Mouse (Mus musculus): ENCODE measurements at regions not wholly inside any gene's neighbourhood (a gene's known extent, or its start where the extent isn't known, plus 50 kb on each side); places are given as distances from the start of the nearest gene placed in this dataset.
"Not testable (repeated sequence)": the region's sequence is repeated elsewhere in the genome, so short reads cannot be mapped to it uniquely, and the experiment has no call there.

DNA sequence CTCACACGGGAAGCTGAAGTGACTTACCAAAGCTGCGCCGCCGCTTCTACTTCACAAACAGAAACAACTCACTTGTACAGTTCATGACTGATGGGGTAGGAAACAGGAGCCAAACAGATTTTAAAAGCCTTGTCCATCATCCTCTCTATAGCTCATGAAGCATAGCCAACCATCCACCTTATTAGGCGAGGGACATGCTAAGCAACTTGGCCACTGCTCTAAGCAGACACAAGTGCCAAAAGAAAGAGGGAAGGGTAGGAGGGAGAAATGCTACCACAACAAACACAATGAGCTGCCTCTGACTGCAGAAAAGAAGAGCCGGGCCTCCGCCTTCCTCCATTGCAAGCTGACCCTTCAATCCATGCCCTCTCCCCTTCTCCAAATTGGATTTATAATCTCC is 179.9 kb downstream of the Dhx15 start:
- no peak for DNase-seq

DNA sequence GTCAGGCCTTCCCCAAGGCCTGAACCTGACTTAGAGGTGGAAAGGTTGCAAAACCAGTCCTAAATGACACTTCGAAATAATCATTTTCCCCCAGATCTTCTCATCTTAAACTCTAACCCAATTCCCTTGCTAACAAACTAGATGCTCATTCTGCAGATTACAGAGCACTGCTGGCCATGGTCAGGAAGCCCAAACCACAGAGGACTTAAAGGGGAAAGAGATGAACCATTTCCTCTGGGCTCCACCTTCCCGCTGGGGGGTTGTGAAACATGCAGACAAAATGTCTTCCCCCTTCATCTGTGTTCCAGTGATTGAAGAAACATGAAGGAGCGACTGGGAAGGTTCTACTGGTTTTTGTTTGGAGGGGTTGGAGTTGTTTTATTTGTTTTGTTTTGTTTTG is 181.4 kb downstream of the Dhx15 start:
- DNase-seq = no peak

DNA sequence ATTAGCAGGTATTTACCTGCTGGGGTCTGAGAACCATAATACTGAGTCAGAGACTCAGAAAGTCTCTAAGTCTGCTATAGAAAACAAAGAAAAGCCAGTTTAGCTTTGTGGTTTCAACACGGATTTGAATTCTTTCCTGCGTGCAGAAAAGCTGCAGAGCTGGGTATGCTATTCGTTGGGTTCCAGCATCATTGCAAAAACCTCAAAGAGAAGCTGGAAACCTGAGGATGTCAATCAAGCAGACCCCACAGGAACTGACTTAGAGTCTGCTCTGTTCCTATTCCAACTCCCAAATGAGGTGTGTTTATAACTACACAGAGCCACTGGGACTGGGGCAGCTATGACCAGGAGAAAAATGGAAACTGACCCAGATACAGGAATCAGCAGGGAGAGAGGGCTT is 183.5 kb downstream of the Dhx15 start:
- no peak for DNase-seq

DNA sequence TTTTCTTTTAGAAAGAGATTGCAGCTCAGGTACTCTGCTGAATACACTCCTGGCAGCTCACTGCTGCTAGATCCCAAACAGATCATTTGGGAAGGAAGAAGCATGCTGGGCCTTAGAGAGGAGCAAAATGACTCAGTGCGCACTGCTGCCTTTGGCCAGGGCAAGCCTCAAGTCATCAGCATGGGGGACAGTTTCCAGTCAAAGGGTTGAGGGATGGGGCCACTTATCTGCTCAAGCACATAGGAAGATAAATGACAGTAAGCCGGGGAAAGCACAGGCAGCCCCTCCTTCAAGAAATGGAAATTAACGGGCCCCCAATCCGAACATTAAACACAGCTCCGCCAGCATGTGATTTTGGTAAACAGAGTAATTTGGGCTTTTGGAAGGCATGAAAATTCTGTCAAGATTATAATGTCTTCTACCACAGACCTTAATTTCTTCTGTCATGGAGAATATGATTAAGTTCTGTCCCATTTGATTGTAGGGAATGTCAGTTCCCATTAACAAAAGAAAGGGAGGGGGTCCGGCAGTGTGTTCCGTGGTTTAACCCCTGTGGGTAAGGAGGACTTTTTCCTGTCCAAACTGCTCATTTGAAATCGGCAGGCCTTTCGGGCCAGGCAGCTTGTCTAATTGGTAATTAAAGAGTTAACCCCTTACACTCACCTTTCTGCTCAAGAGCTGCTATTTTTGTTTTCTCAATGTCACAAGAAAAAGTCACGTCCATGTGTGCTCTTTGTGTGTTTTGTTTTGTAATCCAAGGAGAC is 199.3 kb downstream of the Dhx15 start:
- no peak for DNase-seq

DNA sequence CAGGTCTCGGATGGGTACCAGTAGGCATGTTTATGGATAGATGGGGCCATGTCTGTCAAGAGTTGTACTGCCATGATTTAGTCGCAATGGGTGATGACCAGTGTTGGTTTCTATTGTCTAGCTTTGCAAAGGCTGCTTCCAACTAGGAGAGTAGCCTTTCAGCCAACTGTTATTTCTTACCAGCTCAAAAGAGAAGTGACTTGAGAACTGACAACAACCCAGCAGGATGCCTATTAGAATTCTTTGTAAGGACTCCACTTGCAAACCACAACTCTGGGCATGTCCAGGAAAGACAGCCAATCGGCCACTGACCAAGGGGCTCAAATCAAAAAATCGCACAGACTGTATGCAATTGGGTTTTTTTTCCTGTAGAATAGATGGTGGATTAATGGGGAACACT is 200.9 kb downstream of the Dhx15 start:
- DNase-seq = no peak

DNA sequence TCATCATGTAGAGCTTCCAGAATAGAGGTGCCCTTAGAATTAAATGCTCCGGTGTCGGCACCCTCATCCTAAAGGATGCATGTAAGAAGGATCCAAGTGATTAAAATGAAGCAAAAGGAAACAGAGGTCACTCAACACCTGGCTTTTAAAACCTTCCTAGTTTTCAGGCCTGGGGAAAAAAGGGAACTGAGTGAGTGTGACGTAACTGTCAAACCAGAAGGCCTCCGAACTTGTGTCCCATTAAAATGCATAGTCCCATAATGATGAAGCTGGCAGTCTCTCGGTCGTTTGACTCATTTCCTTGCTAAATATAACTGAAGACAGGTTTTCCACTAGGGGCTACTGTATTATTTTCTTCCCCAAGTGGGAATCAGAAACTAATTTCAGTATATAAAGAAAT is 201.4 kb downstream of the Dhx15 start:
- no peak for DNase-seq

DNA sequence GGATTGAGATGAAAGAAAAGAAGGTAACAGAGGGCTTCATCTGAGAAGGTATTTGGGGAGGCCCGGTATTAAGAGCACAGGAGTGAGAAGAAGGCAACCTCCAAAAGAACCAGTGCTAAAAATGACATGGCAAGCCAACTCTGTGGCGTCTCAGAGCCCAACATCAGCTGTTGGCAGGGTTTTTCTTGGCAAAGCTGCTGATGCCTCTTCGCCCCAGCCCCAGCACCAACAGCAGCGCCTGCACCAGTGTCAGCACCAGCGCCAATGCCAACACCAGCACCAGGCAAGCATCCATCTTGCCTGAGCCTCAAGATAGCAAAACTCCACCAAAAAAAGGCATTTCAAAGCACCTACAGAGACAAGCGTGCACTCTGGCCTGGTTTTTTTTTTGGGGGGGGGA is 205.3 kb downstream of the Dhx15 start:
- DNase-seq = peak; percentile 25

DNA sequence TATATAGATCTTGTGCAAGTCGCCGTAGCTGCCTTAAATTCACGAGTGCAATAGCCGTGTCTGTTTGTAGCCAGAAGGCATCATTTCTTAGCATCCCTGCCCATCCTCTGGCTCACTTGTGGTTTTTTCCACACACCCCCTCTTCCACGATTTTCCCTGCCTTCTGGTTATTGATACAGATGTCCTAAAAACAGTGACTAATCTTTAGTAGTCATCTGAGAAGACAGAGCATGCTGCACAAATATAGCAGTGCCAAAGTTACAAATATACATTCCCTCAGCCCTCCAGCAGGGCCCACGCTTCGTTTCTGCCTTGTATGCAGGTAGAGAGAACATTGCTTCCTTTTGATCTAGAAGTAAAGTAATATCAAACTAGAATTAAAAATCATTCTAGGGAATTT is 207.5 kb downstream of the Dhx15 start:
- DNase-seq = no peak

DNA sequence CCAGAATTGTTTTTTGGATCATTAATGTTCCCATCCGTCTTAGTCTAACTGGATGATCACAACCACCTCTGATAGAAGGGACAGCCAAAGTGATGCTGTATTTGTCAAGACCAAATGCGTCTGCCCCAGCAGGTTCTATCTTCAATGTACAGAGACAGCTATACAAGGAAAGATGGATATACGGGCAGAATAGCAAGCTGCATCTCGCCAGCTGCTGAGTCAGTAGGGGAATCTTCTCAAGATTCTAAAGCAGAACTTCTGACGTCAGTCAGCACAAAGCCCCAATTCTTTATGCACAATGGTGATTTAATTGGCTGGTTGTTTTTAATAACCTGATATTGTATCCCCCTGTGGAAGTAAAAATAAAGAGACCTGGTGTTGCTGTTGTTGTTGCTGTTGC is 209.4 kb downstream of the Dhx15 start:
- no peak for DNase-seq

DNA sequence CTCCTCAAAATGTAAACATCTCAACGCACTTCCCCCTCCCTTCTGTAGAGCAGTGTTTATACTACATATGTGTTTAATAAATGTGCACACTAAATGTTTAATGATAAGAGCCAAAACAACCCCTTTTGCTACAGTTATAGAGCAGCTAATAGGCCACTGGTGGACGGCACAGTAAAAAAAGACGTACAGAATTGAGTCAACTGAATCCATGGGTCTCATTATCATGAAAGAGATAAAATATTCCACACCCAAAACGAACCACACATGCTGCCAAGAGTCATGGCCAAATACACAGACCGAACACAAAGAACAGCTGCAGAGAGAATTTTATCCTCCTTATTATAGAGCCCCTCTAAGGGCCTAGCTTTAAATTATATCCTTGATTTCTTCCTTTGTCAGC is 237.8 kb downstream of the Dhx15 start:
- no peak for DNase-seq

DNA sequence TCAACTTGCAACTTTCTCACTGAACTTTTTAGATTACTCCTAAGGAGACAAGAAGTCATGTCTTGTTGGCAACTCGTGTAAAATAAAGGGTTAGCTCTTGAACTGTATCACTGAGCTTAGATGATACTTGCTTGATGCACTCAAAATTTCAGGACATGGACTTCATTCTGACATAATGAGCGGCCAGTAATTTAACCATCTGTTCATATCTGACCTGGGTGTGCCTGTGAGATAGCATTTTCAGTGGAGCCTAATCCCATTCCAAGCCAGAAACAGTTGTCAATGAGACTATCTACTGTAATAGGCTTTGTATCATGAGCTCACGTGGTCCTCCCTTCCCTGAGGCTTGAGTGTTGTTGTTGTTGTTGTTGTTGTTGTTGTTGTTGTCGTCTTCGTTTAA is 240.3 kb downstream of the Dhx15 start:
- DNase-seq = no peak

DNA sequence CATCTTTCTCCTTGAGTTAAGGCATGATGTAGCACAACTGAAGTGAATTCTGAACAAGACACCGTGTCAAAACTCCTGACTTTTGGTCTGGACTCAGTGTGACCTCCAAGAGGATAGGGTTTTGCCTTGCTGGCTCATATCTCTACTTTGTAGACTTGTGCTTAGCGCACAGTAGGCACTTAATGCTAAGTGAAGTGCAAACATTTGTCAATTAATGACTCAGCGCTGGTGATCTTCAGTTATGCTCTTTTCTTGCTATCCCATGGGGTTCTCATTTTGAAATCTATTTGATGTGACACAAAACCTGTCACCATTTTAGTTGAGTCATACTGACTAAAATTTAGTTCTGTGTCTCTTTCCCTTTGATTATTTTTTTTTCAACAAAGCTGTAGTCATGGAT is 244.3 kb downstream of the Dhx15 start:
- DNase-seq = no peak

DNA sequence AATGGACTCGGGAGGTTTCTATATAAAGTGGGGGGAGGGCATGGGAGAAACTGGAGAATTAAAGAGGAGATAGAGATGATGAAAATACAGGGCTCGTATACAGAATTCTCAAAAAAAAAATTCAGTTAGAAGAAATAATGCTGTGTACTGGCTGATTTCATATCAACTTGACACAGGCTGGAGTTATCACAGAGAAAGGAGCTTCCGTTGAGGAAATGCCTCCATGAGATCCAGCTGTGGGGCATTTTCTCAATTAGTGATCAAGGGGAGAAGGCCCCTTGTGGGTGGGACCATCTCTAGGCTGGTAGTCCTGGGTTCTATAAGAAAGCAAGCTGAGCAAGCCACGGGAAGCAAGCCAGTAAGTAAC is 248.4 kb downstream of the Dhx15 start:
- DNase-seq = not testable (repeated sequence)

DNA sequence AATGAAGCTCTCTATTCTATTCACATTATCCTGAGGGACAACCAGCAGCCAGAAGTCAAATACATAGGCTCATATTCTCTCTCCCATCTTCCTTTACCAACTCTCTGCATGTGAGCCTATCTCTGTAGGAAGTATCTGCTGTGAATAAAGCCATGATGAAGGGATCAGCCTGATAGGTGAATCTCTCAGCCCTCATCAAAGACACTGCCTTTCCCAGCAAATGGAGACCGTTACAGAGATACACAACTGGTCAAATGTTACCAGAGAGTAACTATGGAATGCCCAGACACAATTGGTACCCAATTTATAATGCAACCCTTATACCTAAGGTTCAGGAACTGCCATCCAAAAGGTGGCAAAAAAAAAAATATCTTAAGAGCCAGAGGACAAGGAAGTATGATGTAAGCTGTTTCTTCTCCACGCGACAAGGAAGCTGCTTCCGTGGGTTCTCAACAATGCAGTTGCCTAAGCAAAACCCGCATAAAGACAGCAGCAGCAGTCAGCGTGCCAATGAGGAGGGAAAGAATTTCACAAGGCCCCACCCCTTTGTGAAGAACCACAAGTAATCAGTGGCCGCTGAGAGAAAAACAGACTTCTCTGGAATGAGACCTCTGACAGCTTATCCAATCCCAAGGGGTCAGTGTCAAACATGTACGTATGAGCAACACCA is 248.9 kb downstream of the Dhx15 start:
- DNase-seq = peak; percentile 29

DNA sequence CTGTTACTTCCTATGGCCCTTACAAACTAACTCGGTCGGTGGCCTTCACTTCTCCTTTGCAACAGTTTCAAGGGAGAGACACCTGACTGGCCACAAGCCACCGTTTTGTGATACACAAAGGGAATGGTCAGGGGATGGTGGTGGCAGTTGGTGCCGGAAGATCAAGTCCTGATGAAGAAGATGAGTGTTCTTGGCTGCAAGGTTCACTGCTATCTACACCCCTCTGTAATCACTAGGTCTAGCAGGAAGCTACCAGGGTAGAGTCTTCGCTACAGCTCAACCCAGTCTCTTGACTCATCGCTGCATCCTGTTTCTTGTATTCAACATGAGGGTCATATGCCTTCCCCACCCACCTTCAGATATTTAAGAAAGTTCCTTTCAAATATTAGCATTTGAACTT is 251.5 kb downstream of the Dhx15 start:
- DNase-seq = no peak

DNA sequence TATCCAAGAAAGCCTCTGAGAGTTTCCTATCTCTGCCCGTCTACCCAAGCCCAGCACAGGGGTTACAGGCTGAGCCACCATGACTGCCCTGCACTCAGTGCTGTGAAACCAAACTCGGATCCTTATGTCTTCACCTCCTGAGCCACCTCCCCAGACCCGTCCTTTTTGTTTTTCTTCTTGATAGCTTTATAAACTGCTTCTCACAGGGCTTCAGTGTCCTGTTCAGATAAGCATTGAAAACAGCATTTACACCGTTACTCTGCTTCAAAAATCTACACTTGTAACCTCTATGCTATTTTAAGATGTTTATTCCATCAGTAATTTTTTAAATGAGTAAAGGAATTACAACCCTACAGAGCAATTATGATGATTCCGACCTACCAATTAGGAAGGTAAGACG is 253.0 kb downstream of the Dhx15 start:
- no peak for DNase-seq

DNA sequence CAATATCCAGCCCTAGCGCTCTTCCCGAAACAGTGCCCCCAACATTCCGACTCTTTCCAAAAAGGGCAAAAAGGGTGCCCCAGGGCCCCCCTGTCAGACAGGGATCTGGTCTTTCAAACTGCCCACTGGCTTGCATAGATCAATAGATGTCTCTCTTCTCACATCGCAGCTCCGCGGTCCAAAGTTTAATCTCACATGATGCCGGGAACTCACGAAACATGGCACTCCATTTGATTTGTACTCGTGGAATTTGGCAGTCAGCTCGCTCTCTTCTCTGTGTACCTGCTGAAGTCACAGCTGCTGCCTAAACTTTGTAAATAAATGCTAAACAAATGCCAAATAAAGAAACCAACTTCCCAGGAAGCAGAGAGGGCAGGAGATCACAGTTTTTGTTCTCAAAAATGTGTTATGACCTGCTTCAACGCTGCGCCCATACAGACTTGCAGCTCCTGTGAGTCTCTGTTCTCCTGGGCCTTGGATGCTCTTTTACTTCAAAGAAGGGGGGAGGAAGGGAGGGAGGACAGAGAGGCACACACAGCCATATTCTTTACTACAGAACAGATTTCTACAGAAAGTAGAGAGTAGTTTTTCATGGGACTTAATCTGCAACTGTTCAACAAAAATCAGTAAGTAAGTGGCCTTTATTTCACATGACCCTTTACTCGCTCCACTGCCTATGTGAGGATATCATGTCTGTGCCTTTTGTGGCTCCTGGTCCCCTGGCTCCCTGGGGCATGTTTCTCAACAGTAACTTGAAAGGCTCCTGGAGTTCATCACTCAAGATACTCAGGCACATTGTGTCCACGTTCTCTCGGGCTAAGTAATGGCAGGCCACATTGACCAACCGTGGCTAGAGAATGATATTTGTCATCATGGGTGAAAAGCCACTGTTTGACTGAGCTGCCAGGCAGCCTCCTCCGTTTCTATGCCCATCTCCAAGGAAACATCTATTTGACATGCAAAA is 254.6 kb downstream of the Dhx15 start:
- no peak for DNase-seq

DNA sequence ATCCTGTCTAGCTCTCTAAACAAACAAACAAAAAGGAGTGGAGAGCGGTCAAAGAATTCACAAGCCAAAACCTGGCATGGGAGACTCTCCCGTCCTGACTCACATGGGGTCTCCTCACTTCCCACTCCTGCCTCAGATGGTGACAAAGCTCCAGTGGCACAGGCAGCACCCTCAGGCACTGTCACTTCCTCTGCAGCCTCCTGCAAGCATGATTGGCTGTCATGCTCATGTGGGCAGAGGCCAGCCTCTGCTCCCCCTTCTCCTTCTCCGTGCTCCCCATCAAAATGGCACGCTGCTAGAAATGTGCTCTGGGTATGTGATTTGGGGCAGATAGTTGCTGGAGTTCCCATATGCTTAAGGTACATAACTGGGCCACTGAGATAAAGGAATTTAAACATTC is 255.4 kb downstream of the Dhx15 start:
- DNase-seq = no peak

DNA sequence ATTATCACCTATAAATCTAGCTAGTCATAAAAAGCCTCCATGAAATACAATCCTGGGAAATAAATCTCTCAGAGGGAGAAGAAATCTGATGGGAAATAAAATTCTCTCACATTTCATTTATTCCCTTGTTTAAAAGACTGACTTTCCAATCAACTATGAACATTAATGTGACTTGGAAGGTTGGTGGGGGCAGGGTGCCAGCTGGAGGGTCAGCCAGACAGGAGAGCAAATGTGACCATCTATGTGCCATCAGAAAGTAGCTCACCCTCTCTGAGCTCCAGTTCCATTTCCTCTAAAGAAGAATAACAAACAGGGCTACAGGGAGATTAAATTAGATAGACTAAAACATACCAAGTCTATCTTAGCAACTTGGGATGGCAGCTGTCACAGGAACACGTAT is 257.0 kb downstream of the Dhx15 start:
- DNase-seq = no peak

DNA sequence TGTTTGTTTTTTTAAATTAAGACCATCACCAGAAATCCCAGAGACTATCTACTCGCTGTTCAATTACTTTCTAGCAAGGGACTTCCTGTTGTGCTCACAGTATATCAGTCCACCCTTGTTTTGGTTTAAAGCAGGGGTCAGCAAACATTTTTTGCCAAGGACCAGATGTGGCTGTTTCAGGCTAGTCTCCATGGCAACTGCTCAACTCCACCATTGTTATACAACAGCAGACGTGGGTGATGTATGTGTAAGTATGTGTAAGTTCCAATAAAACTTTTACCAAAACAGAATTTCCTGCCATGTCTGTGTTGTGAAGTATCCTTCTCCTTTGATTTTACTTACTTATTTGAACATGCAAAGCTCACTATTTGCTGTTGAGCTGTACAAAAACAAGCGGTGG is 259.9 kb downstream of the Dhx15 start:
- DNase-seq = no peak

DNA sequence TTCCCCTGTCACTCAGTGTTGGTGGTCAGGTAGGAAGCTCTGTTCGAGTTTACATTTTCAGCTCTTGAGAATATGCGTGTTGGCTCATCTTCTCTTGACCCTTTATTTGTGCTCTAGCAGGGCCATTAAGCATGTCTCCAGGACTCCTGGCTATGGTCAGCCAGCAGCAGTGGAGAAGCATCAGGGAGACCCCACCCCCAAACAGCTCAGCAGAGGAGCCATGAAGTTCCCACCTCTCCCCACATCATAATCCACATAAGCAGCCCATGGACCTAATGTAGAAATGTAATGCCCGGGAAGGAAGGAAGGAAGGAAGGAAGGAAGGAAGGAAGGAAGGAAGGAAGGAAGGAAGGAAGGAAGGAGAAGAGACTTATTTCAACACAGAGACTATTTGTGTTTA is 261.5 kb downstream of the Dhx15 start:
- DNase-seq = no peak

DNA sequence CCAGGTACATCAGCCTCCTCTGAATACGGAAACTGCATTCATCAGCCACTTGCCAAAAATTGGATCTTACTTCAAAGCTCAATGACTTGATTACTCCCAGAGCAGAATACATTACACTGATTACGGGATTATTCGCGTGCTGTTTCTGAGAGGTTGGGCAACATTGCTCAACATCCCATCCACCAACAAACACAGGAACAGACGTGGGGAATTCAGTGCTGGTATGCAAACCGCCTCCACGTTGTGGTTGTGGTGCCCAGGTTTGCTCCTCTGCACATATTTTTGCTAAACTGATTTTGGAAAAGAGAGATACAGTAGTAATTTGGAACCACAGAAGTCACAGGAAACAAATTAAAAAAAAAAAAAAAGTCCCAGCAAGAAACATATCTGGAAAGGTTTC is 266.9 kb downstream of the Dhx15 start:
- DNase-seq = no peak

DNA sequence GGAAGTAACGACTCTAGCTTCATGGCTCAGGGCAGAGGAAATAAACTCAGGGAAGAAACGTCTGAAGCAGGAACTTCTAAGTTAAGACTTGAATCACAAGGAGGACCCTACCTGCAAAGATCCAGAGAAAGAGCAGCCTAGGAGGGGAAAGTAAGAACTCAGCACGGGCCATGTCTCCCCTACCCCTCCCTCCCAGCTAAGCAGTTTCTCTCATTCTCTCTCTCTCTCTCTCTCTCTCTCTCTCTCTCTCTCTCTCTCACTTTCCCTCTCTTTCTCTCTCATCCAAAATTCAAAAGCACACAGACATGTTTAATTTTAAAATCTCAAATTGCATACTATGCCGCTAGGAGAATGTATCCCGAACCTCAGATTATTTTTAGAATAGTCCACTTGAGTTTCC is 267.3 kb downstream of the Dhx15 start:
- no peak for DNase-seq

DNA sequence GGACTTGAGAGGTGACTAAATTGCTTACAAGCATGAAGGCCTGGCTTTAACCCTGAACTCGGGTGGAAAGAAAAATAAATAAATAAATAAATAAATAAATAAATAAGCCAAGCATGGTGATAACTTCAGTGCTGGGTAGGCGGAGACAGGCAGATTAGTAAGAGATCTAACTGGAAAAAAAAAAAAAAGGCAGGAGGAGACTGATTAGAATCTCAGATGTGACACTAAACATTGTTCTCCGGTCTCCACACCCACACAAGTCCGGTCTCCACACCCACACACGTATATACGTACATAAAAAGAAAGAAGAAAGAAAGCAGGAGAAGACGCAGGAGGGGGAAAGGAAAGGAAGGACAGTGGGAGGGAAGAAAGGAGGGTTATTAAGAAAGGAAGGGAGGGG is 267.8 kb downstream of the Dhx15 start:
- no peak for DNase-seq

Measured in heart, postnatal 4 days (tissue).